ENCODE assay signal across 8 mouse cellular contexts in genomic region chrX:23692722-23693442, GRCm38 (mm10). TPM values are rescaled to one million over a fixed set of nuclear protein-coding genes. Genes with fewer than 3 reads are reported as not detected.
DNase-seq lines count a peak whose midpoint lies in the region; ATAC-seq and TF ChIP-seq lines count a peak whose summit lies in the region.

Gene Wdr44 (plus strand): TSS chrX:23693051.

- 10% methylated on average over 51 of the region's 51 CpGs for WGBS in forebrain, embryonic 13.5 days
- WGBS in large intestine, adult 2 months, result 9% methylated on average over 51 of the region's 51 CpGs
- WGBS in liver, postnatal 0 days (ENCODE audit: insufficient replicate concordance), result 7% methylated on average over 50 of the region's 51 CpGs
- WGBS in neural tube, embryonic 14.5 days, result 9% methylated on average over 51 of the region's 51 CpGs

- no peaks in the 10 kb centered on the region for H3K9me3 ChIP-seq in ES-Bruce4 (replicated peaks; ENCODE audit: control insufficient read depth, insufficient read depth, low read length, poor library complexity, severe bottlenecking)
- H3K9me3 ChIP-seq in forebrain, embryonic 13.5 days (replicated peaks), result no peaks in the 10 kb centered on the region
- no peaks in the 10 kb centered on the region for H3K9me3 ChIP-seq in liver, postnatal 0 days (ENCODE audit: low read length)
- H3K9me3 ChIP-seq in neural tube, embryonic 14.5 days (ENCODE audit: control insufficient read depth, low read length), result no peaks in the 10 kb centered on the region

- peak within 1 kb of the TSS; percentile 99 for H3K4me3 ChIP-seq in ES-Bruce4 (ENCODE audit: low read depth, low read length)
- H3K4me3 ChIP-seq in forebrain, embryonic 13.5 days, result peak within 1 kb of the TSS; percentile 54
- H3K4me3 ChIP-seq in liver, postnatal 0 days (ENCODE audit: low read depth, low read length), result peak within 1 kb of the TSS; percentile 76
- H3K4me3 ChIP-seq in neural tube, embryonic 14.5 days (ENCODE audit: low read depth, low read length), result peak within 1 kb of the TSS; percentile 54

- H3K4me1 ChIP-seq in ES-Bruce4 (ENCODE audit: control insufficient read depth, insufficient read depth, low read length), result no peaks in the 10 kb centered on the region
- no peaks in the 10 kb centered on the region for H3K4me1 ChIP-seq in forebrain, embryonic 13.5 days
- H3K4me1 ChIP-seq in liver, postnatal 0 days (ENCODE audit: insufficient read depth), result no peaks in the 10 kb centered on the region
- H3K4me1 ChIP-seq in neural tube, embryonic 14.5 days (ENCODE audit: control insufficient read depth, insufficient read depth, low read length), result no peaks in the 10 kb centered on the region

- TF ChIP-seq POLR2A in ES-Bruce4 (IDR thresholded peaks at IDR 0.05; ENCODE audit: insufficient read depth, low read length), result no peak

- peak within 1 kb of the TSS; percentile 87 for H3K9ac ChIP-seq in ES-Bruce4 (ENCODE audit: low read depth, poor library complexity, severe bottlenecking)
- peak within 1 kb of the TSS; percentile 69 for H3K9ac ChIP-seq in forebrain, embryonic 13.5 days
- peak within 1 kb of the TSS; percentile 83 for H3K9ac ChIP-seq in liver, postnatal 0 days (replicated peaks)
- peak within 1 kb of the TSS; percentile 66 for H3K9ac ChIP-seq in neural tube, embryonic 14.5 days (replicated peaks; ENCODE audit: low read depth, low read length)

- no peak for TF ChIP-seq CTCF in ES-Bruce4 (IDR thresholded peaks at IDR 0.05; ENCODE audit: low read depth, low read length)
- TF ChIP-seq CTCF in liver, postnatal 0 days (IDR thresholded peaks at IDR 0.05; ENCODE audit: low read depth), result no peak

- peak; percentile 95 to 96 for DNase-seq in heart, postnatal 10 days
- DNase-seq in large intestine, adult 2 months (ENCODE audit: low read depth, low spot score), result peak; percentile 57
- peak; percentile 95 for DNase-seq in liver, postnatal 0 days
- DNase-seq in testis, postnatal 10 days (ENCODE audit: low spot score), result peak; percentile 96

- H3K27me3 ChIP-seq in ES-Bruce4 (ENCODE audit: control insufficient read depth, insufficient read depth, low read length, poor library complexity, severe bottlenecking), result no peaks in the 10 kb centered on the region
- no peaks in the 10 kb centered on the region for H3K27me3 ChIP-seq in forebrain, embryonic 13.5 days
- H3K27me3 ChIP-seq in liver, postnatal 0 days (ENCODE audit: insufficient read depth, low read length), result no peaks in the 10 kb centered on the region
- H3K27me3 ChIP-seq in neural tube, embryonic 14.5 days (ENCODE audit: control insufficient read depth, insufficient read depth, low read length), result no peaks in the 10 kb centered on the region

- H3K4me2 ChIP-seq in forebrain, embryonic 13.5 days, result peak within 1 kb of the TSS; percentile 60
- peak within 1 kb of the TSS; percentile 69 for H3K4me2 ChIP-seq in liver, postnatal 0 days (ENCODE audit: low read depth, low read length)
- H3K4me2 ChIP-seq in neural tube, embryonic 14.5 days (ENCODE audit: low read depth, low read length), result peak within 1 kb of the TSS; percentile 49

- H3K27ac ChIP-seq in ES-Bruce4 (ENCODE audit: insufficient read depth, low read length), result peak within 1 kb of the TSS; percentile 94
- H3K27ac ChIP-seq in forebrain, embryonic 13.5 days, result peak within 1 kb of the TSS; percentile 75
- H3K27ac ChIP-seq in liver, postnatal 0 days (ENCODE audit: low read depth), result peak within 1 kb of the TSS; percentile 94
- peak within 1 kb of the TSS; percentile 78 for H3K27ac ChIP-seq in neural tube, embryonic 14.5 days (ENCODE audit: low read depth, low read length)

- intact Hi-C loops in heart, postnatal 10 days (cut with DNase I), result no loop called here

- H3K36me3 ChIP-seq in ES-Bruce4 (ENCODE audit: control insufficient read depth, insufficient read depth, low read length, poor library complexity, severe bottlenecking), result no peaks in the 10 kb centered on the region
- H3K36me3 ChIP-seq in forebrain, embryonic 13.5 days (ENCODE audit: poor library complexity, severe bottlenecking), result no peaks in the 10 kb centered on the region
- no peaks in the 10 kb centered on the region for H3K36me3 ChIP-seq in liver, postnatal 0 days (replicated peaks; ENCODE audit: insufficient read depth, low read length)
- H3K36me3 ChIP-seq in neural tube, embryonic 14.5 days (ENCODE audit: control insufficient read depth, insufficient read depth, low read length), result no peaks in the 10 kb centered on the region

- peak; percentile 99 for ATAC-seq in cerebellum, adult (ENCODE audit: insufficient number of reproducible peaks, low FRiP score, low TSS enrichment)
- peak; percentile 100 for ATAC-seq in forebrain, embryonic 13.5 days
- ATAC-seq in liver, postnatal 0 days, result peak; percentile 99
- peak; percentile 99 for ATAC-seq in neural tube, embryonic 14.5 days (ENCODE audit: low read depth)

- no peak for TF ChIP-seq EP300 in ES-Bruce4 (IDR thresholded peaks at IDR 0.05; ENCODE audit: insufficient read depth, low read depth, low read length)
- peak; percentile 41; the same call in 1 of the 2 replicates for TF ChIP-seq EP300 in liver, postnatal 0 days (IDR thresholded peaks at IDR 0.05; ENCODE audit: low read depth)

RNA-seq across cellular contexts. Expression of gene Wdr44, which starts in this region (rescaled TPM):
- polyA plus RNA-seq in ES-Bruce4 (2011; ENCODE audit: insufficient read depth, insufficient read length, low read depth, missing spikeins), result 12.1 and 12.2 TPM in 2 replicates
- polyA plus RNA-seq in forebrain, embryonic 13.5 days (2015; fragmentation: Nextera tagmentation; extraction: Ambion mirVana), result 14.2 and 14.9 TPM in 2 replicates
- total RNA-seq in heart, postnatal 10 days (2021), result 10 to 100 TPM; 11.6 to 11.9 TPM
- 1.4 and 2.8 TPM in 2 replicates for polyA plus RNA-seq in large intestine, adult 2 months (2012; rRNA removed)
- polyA plus RNA-seq in liver, postnatal 0 days (2015; fragmentation: Nextera tagmentation; extraction: Ambion mirVana), result 3.4 and 3.7 TPM in 2 replicates
- polyA plus RNA-seq in neural tube, embryonic 14.5 days (2014; fragmentation: Nextera tagmentation; extraction: Ambion mirVana), result 20.2 and 24.2 TPM in 2 replicates

Comparison
In these comparisons a context has a peak if more than half of its experiments do, and no peak if none do; other contexts are left out.
1. Peak in every context shown above with its lines: DNase-seq, ATAC-seq, H3K4me3 ChIP-seq and H3K27ac ChIP-seq.